Mouse (Mus musculus): ENCODE data around the gene Wdr46.

Wdr46 gene

DNA sequence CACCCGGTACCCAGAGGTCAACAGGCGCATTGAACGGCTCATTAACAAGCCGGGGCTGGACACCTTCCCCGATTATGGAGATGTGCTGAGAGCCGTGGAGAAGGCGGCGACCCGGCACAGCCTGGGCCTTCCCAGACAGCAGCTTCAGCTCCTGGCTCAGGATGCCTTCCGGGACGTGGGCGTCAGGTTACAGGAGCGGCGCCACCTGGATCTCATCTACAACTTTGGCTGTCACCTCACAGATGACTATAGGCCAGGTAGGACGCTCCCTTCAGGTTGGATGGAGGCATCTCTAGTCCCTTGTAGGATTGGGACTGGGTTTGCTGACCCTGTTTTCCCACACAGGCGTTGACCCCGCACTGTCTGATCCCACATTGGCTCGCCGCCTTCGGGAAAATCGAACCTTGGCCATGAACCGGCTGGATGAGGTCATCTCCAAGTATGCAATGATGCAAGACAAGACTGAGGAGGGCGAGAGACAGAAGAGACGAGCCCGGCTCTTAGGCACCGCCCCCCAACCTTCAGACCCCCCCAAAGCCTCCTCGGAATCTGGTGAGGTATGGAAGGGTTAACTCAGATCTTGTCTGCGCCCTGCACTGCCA is 28.5 kb upstream of the Wdr46 start:
- DNase-seq = no peak

DNA sequence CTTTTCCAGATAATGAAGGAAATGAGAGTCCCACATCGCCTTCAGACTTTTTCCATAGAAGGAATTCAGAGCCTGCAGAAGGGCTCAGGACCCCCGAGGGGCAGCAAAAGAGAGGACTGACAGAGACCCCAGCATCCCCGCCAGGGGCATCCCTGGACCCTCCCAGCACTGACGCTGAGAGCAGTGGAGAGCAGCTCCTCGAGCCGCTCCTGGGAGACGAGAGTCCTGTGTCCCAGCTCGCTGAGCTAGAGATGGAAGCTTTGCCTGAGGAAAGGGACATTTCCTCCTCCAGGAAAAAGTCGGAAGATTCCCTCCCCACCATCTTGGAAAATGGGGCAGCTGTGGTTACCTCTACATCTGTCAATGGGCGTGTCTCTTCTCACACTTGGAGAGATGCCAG is 27.2 kb upstream of the Wdr46 start:
- DNase-seq = no peak

DNA sequence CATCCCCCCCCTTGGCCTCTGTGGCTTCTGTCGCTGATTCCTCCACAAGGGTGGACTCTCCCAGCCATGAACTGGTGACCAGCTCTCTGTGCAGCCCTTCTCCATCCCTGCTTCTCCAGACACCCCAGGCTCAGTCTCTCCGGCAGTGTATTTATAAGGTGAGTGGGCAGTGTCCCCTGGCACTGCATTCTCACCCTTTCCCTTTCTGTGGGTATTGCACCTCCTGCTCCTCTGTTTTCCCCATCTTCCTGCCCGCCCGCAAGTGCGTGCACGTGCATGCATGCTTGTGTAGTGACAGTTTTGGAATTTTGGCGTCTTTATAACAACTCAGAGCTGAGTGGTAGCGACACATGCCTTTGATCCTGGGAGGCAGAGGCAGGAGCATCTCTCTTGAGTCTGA is 26.6 kb upstream of the Wdr46 start:
- no peak for DNase-seq

DNA sequence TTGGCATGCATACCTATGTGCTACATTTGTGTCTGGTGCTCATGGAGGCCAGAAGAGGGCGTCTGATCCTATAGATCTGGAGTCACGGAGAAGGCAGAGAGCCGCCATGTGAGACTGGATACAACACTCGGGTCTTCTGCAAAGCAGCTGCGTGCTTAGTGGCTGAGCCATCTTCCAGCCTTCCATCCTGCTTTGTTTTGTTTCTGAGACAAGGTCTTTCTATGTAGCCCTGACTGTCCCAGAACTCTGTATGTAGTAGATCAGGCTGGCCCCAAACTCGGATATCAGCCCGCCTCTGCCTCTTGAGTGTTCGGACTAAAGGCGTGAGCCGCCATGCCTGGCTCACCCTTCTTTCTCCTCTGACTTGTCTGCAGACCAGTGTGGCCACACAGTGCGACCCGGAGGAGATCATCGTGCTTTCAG is 25.5 kb upstream of the Wdr46 start:
- no peak for DNase-seq

GRCm38 (mm10) chr17:33915671-33916250 is 24.7 kb upstream of the Wdr46 start, which contains the start of the genes Tapbp and Zbtb22:
Gene Tapbp, plus strand, starts transcription at chr17:33915899.
Gene Zbtb22, plus strand, starts transcription at chr17:33915904.
- DNase-seq = peak; percentile 93

GRCm38 (mm10) chr17:33916294-33916693 is 24.2 kb upstream of the Wdr46 start:
- no peak for DNase-seq

- no peak for DNase-seq
Observed at GRCm38 (mm10) chr17:33916847-33917655, 23.4 kb upstream of the Wdr46 start.

GRCm38 (mm10) chr17:33917656-33918292 is 22.7 kb upstream of the Wdr46 start:
- DNase-seq = no peak

DNA sequence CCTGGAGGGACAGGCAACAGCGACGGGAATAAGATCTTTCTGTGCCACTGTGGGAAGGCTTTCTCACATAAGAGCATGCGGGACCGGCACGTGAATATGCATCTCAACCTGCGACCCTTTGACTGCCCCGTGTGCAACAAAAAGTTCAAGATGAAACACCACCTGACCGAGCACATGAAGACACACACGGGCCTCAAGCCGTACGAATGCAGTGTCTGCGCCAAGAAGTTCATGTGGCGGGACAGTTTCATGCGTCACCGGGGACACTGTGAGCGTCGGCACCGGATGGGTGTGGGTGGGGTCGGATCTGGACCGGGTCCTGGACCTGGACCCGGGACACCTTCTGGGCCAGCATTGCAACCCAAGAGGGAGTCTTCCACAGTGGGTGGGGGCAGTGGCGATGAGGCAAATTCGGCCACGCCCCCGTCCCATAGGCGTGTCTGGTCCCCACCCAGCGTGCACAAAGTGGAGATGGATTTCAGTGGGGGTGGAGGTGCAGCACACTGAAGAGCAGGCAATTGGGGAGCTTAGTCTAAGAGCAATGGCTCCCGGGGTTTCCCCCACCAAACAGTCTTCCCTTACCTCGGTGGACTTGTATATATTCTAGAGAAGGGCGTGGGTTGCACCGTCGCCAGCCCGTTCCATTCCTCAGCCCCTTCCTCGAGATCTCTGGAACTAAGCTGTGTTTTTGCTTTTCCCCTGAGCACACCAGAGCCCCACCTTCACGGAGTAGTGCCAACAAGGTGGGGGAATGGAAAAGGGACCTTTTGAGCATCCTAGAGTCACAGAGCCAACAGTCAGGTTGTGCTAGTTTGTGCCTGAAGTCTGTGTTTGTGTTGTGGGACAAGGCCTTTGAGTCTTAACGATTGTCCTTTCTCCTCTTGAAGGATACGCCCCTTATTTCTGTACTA is 21.9 kb upstream of the Wdr46 start:
- DNase-seq = no peak

- DNase-seq = no peak
Observed at GRCm38 (mm10) chr17:33919351-33920281, 20.8 kb upstream of the Wdr46 start.

DNA sequence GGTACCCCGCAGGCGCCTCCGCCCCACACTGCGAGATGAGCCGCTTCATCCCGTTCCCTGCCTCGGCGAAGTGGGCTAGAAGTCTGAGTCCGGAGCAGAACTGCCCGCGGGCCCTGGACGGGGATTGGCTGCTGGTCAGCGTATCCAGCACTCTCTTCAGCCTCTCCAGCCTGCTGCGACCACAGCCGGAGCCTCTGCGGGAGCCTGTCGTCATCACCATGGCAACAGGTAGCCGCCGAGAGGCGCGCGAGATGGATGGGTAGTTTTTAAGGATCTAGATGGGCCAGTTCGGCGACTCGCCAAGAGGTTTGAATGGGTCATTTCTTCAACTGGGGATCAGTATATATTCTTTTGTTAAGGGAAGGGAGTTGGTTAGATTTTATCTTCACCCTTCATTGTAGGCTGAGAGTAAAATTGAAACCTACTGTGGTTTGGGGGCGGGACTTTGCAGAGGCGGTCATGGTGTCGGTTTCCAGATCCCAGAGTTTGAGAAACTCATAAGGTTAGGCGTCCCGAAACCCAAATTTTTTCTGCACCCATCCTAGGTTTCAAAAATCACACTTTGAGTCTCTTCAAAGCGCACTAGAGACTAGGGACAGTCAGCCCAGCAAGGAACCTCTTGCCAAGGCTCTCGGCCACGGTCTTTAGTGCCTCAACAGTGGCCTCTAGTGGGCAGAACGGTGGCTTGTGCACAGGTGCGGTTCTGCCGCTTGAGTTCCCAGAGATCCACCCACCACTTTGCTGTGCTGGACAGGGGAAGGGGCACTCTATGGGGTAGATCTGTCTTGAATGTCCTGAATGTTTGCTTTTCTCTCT is 20.0 kb upstream of the Wdr46 start:
- peak; percentile 73 for DNase-seq

GRCm38 (mm10) chr17:33921361-33921760 is 19.1 kb upstream of the Wdr46 start:
- DNase-seq = no peak

GRCm38 (mm10) chr17:33924577-33925283 is 15.7 kb upstream of the Wdr46 start:
- peak; percentile 63 for DNase-seq

GRCm38 (mm10) chr17:33925406-33926116 is 14.9 kb upstream of the Wdr46 start:
- no peak for DNase-seq

GRCm38 (mm10) chr17:33926207-33926932 is 14.1 kb upstream of the Wdr46 start:
- DNase-seq = peak; percentile 19

DNA sequence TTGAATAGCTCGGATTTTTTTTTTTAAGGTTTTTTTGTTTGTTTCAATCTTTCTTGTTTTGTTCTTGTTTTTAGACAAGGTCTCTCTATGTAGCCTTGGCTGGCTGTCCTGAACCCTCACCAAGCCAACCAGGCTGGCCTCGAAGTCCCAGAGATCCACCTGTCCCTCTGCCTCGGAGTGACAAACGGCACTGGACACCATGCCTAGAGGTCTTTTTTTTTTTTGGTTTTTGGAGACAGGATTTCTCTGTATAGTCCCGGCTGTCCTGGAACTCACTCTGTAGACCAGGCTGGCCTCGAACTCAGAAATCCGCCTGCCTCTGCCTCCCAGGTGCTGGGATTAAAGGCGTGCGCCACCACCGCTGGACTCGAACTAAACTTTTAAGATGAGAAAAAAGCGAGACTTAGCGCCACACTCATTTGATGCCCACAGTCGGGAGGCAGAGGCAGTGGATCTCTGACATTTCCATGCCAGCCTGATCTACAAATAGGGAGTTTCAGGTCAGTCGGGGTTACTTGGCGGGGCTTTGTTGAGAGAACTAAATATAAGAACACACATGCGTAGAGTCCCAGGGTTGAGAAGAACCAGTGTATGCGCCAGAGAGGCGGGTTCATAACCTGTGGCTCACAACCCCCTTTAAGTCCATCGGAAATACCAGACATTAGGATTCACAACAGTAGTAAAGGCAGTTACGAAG is 12.1 kb upstream of the Wdr46 start:
- DNase-seq = no peak
